Mouse (Mus musculus) embryonic facial prominence, embryonic 10.5 days (tissue): ENCODE results near the gene Ints5. TPM values are rescaled to one million over a fixed set of nuclear protein-coding genes. Genes with fewer than 3 reads are reported as not detected.
"Not testable (repeated sequence)": the region's sequence is repeated elsewhere in the genome, so short reads cannot be mapped to it uniquely, and the experiment has no call there.

Source experiments
- DNase-seq: peaks from one replicate; pipeline ENCODE4 v3.0.0-alpha.2; 2017; ENCODE audit warnings: low spot score
- H3K27ac ChIP-seq: fragments of 300-500 bp; sonication (generic); replicated peaks from 2 replicates; pipeline ENCODE4 v1.5.1; 2016; ENCODE audit warnings: mild to moderate bottlenecking
- H3K27me3 ChIP-seq: fragments of 300-500 bp; sonication (generic); replicated peaks from 2 replicates; pipeline ENCODE4 v1.6.1; 2016; ENCODE audit warnings: low read depth, mild to moderate bottlenecking; ENCODE audit not compliant: poor library complexity, severe bottlenecking
- H3K36me3 ChIP-seq: fragments of 300-500 bp; sonication (generic); replicated peaks from 2 replicates; pipeline ENCODE4 v1.6.1; 2016; ENCODE audit warnings: mild to moderate bottlenecking, moderate library complexity
- H3K4me1 ChIP-seq: fragments of 300-500 bp; sonication (generic); 2 replicates; pipeline ENCODE4 v1.6.1; 2016
- H3K4me3 ChIP-seq: fragments of 300-500 bp; sonication (generic); 2 replicates; pipeline ENCODE4 v1.5.1; 2016; ENCODE audit warnings: mild to moderate bottlenecking, moderate library complexity
- H3K9me3 ChIP-seq: fragments of 300-500 bp; sonication (generic); 2 replicates; pipeline ENCODE4 v1.6.1; 2016; ENCODE audit warnings: mild to moderate bottlenecking
- WGBS: fragments of 180-500 bp; shearing (Covaris S2); methylation state at CpG from one replicate; pipeline ENCODE4 v1.1.7; 2016; 5-methylcytosine and 5-hydroxymethylcytosine counted together
- polyA plus RNA-seq: library from polyadenylated mRNA; unstranded; fragments of >200 nt; fragmentation: Nextera tagmentation; extraction: Ambion mirVana; gene quantifications from 2 replicates; pipeline ENCODE4 v1.2.1, GENCODE M21; 2016

Ints5 gene
- polyA plus RNA-seq, result 59.0 and 60.9 TPM in 2 replicates

GRCm38 (mm10) chr19:8892829-8893766 is at the start of gene Ints5:
TSS of gene Ints5 (plus strand) at chr19:8893005.
- peak; percentile 88 for DNase-seq
- H3K4me3 ChIP-seq, result peak within 1 kb of the TSS; percentile 91
- H3K4me1 ChIP-seq, result peaks cover 38% of the 10 kb centered on the region
- peak within 1 kb of the TSS; percentile 95 for H3K27ac ChIP-seq
- 4% methylated on average over 54 of the region's 54 CpGs for WGBS
- H3K27me3 ChIP-seq, result no peaks in the 10 kb centered on the region
- no peaks in the 10 kb centered on the region for H3K9me3 ChIP-seq
- H3K36me3 ChIP-seq, result peaks cover 51% of the 10 kb centered on the region

- Histone ChIP-seq H3K27me3 (no peaks in the 10 kb centered on the region), H3K4me3 (no peak overlapping the region), H3K36me3 (peaks cover 53% of the 10 kb centered on the region), H3K4me1 (peaks cover 24% of the 10 kb centered on the region), H3K27ac (no peak overlapping the region), H3K9me3 (no peaks in the 10 kb centered on the region)
- peak; percentile 77 for DNase-seq
- 65% methylated on average over 5 of the region's 5 CpGs for WGBS
Observed at GRCm38 (mm10) chr19:8844371-8845129, 48.3 kb upstream of the Ints5 start.

GRCm38 (mm10) chr19:8848356-8848755 is 44.4 kb upstream of the Ints5 start:
- Histone ChIP-seq H3K9me3 (no peaks in the 10 kb centered on the region), H3K27ac (no peak overlapping the region), H3K36me3 (peaks cover 36% of the 10 kb centered on the region), H3K4me1 (peaks cover 27% of the 10 kb centered on the region), H3K4me3 (no peak overlapping the region), H3K27me3 (no peaks in the 10 kb centered on the region)
- DNase-seq, result no peak
- 77% methylated on average over 5 of the region's 5 CpGs for WGBS

- DNase-seq, result peak; percentile 55
- Histone ChIP-seq H3K9me3 (no peaks in the 10 kb centered on the region), H3K4me1 (peaks cover 27% of the 10 kb centered on the region), H3K27me3 (no peaks in the 10 kb centered on the region), H3K27ac (peak within 1 kb of the TSS; percentile 31), H3K36me3 (peaks cover 35% of the 10 kb centered on the region), H3K4me3 (no peak within 1 kb of the TSS)
- 21% methylated on average over 7 of the region's 7 CpGs for WGBS
Observed at GRCm38 (mm10) chr19:8850402-8850901, 42.4 kb upstream of the Ints5 start, which contains the start of gene Lrrn4cl. TSS of gene Lrrn4cl (plus strand) at chr19:8850768.

- no peaks in the 10 kb centered on the region for H3K9me3 ChIP-seq
- no peak for DNase-seq
- H3K36me3 ChIP-seq, result peaks cover 23% of the 10 kb centered on the region
- peaks cover 27% of the 10 kb centered on the region for H3K4me1 ChIP-seq
- H3K4me3 ChIP-seq, result no peak overlapping the region
- H3K27me3 ChIP-seq, result no peaks in the 10 kb centered on the region
- no peak overlapping the region; the same call in 1 of the 2 replicates for H3K27ac ChIP-seq
- WGBS, result 58% methylated on average over 7 of the region's 7 CpGs
Observed at GRCm38 (mm10) chr19:8851639-8852038, 41.2 kb upstream of the Ints5 start.

- 61% methylated on average over 10 of the region's 10 CpGs for WGBS
- peaks cover 27% of the 10 kb centered on the region for H3K4me1 ChIP-seq
- no peak overlapping the region; the same call in 1 of the 2 replicates for H3K27ac ChIP-seq
- peaks cover 16% of the 10 kb centered on the region for H3K36me3 ChIP-seq
- H3K27me3 ChIP-seq, result no peaks in the 10 kb centered on the region
- H3K9me3 ChIP-seq, result no peaks in the 10 kb centered on the region
- H3K4me3 ChIP-seq, result no peak overlapping the region
- no peak for DNase-seq
Observed at GRCm38 (mm10) chr19:8852236-8852928, 40.4 kb upstream of the Ints5 start.

GRCm38 (mm10) chr19:8853117-8853516 is 39.7 kb upstream of the Ints5 start:
- Histone ChIP-seq H3K27me3 (no peaks in the 10 kb centered on the region), H3K36me3 (peaks cover 8% of the 10 kb centered on the region; the same call in 1 of the 2 replicates), H3K4me3 (no peak overlapping the region), H3K9me3 (no peaks in the 10 kb centered on the region), H3K27ac (no peak overlapping the region), H3K4me1 (peaks cover 24% of the 10 kb centered on the region)
- DNase-seq, result no peak
- WGBS, result 85% methylated on average over 3 of the region's 3 CpGs

GRCm38 (mm10) chr19:8857689-8858088 is 35.1 kb upstream of the Ints5 start:
- Histone ChIP-seq H3K9me3 (no peaks in the 10 kb centered on the region), H3K4me3 (no peak overlapping the region), H3K4me1 (peaks cover 9% of the 10 kb centered on the region), H3K27ac (no peak overlapping the region), H3K36me3 (no peaks in the 10 kb centered on the region), H3K27me3 (no peaks in the 10 kb centered on the region)
- peak; percentile 36 for DNase-seq
- 43% methylated on average over 4 of the region's 4 CpGs for WGBS

- no peaks in the 10 kb centered on the region for H3K27me3 ChIP-seq
- H3K27ac ChIP-seq, result no peak overlapping the region
- H3K9me3 ChIP-seq, result no peaks in the 10 kb centered on the region
- no peaks in the 10 kb centered on the region for H3K36me3 ChIP-seq
- no peak overlapping the region for H3K4me3 ChIP-seq
- peaks cover 9% of the 10 kb centered on the region for H3K4me1 ChIP-seq
- WGBS, result 18% methylated on average over 1 of the region's 1 CpGs
- no peak for DNase-seq
Observed at GRCm38 (mm10) chr19:8859018-8859417, 33.8 kb upstream of the Ints5 start.

- no peaks in the 10 kb centered on the region for H3K27me3 ChIP-seq
- DNase-seq, result no peak
- WGBS, result 85% methylated on average over 6 of the region's 6 CpGs
Observed at GRCm38 (mm10) chr19:8864265-8864664, 28.5 kb upstream of the Ints5 start.

GRCm38 (mm10) chr19:8870381-8870780 is 22.4 kb upstream of the Ints5 start:
- not testable (repeated sequence) for DNase-seq, H3K9me3 ChIP-seq, H3K27me3 ChIP-seq, H3K27ac ChIP-seq
- WGBS, result 77% methylated on average over 3 of the region's 3 CpGs
- Histone ChIP-seq H3K4me3 (peak overlapping the region; percentile 85), H3K36me3 (peaks cover 25% of the 10 kb centered on the region), H3K4me1 (peaks cover 12% of the 10 kb centered on the region)

More at GRCm38 (mm10) chr19:8864265-8864664, 28.5 kb upstream of the Ints5 start:
- H3K4me3 ChIP-seq, result no peak overlapping the region
- no peaks in the 10 kb centered on the region for H3K36me3 ChIP-seq
- H3K4me1 ChIP-seq, result peaks cover 9% of the 10 kb centered on the region
- no peak overlapping the region for H3K27ac ChIP-seq
- no peaks in the 10 kb centered on the region for H3K9me3 ChIP-seq

- peaks cover 12% of the 10 kb centered on the region for H3K4me1 ChIP-seq
- H3K9me3 ChIP-seq, result no peaks in the 10 kb centered on the region
- peaks cover 30% of the 10 kb centered on the region for H3K36me3 ChIP-seq
- peak overlapping the region; percentile 91 for H3K27ac ChIP-seq
- DNase-seq, result no peak
- no peaks in the 10 kb centered on the region for H3K27me3 ChIP-seq
- 66% methylated on average over 9 of the region's 9 CpGs for WGBS
- peak overlapping the region; percentile 85 for H3K4me3 ChIP-seq
Observed at GRCm38 (mm10) chr19:8870838-8871237, 22.0 kb upstream of the Ints5 start.
